Mouse (Mus musculus) thymus, postnatal 4 days (tissue): ENCODE data around the gene Ptk6.

Experiments used
- DNase-seq: peaks from one replicate; pipeline ENCODE4 v3.0.0; 2021

Gene Ptk6

GRCm38 (mm10) chr2:181159091-181159514, 43.5 kb downstream of the Ptk6 start:
- no peak for DNase-seq

GRCm38 (mm10) chr2:181158471-181158870, 44.1 kb downstream of the Ptk6 start:
- DNase-seq, result no peak

- no peak for DNase-seq
Measured at GRCm38 (mm10) chr2:181157716-181158302, 44.8 kb downstream of the Ptk6 start.

GRCm38 (mm10) chr2:181157180-181157579, 45.4 kb downstream of the Ptk6 start:
- DNase-seq, result no peak

GRCm38 (mm10) chr2:181156248-181157121, 46.1 kb downstream of the Ptk6 start, which contains the start of gene Eef1a2:
Gene Eef1a2, minus strand, starts transcription at chr2:181157014.
- DNase-seq, result no peak

GRCm38 (mm10) chr2:181155801-181156200, 46.8 kb downstream of the Ptk6 start:
- DNase-seq, result no peak

GRCm38 (mm10) chr2:181154831-181155415, 47.7 kb downstream of the Ptk6 start:
- no peak for DNase-seq

GRCm38 (mm10) chr2:181154361-181154760, 48.2 kb downstream of the Ptk6 start:
- no peak for DNase-seq

GRCm38 (mm10) chr2:181153837-181154236, 48.8 kb downstream of the Ptk6 start:
- peak; percentile 64 for DNase-seq

- DNase-seq, result no peak
Measured at GRCm38 (mm10) chr2:181153131-181153530, 49.5 kb downstream of the Ptk6 start.

- DNase-seq, result no peak
Measured at GRCm38 (mm10) chr2:181152701-181153100, 49.9 kb downstream of the Ptk6 start.

GRCm38 (mm10) chr2:181150281-181150680, 52.3 kb downstream of the Ptk6 start:
- DNase-seq, result no peak

- DNase-seq, result no peak
Measured at GRCm38 (mm10) chr2:181148318-181148955, 54.2 kb downstream of the Ptk6 start.

- DNase-seq, result peak; percentile 47
Measured at GRCm38 (mm10) chr2:181147546-181148317, 54.9 kb downstream of the Ptk6 start.

GRCm38 (mm10) chr2:181146976-181147545, 55.5 kb downstream of the Ptk6 start:
- no peak for DNase-seq

- no peak for DNase-seq
Measured at GRCm38 (mm10) chr2:181144675-181145074, 57.9 kb downstream of the Ptk6 start.
